Mouse (Mus musculus) T-helper 17 cell (primary cell): ENCODE measurements around the gene Necab2.

Experiments
- in situ Hi-C, 2 experiments: fragments of 300-600 bp; cut with MboI, MseI; formaldehyde crosslinking; loops; 1 replicate in 1 of 2; 2 replicates in 1 of 2; pipeline ENCODE4 v1.15.1; 2025; ENCODE audit warnings: high pct_unique_total_duplicates in 2 of 2

Necab2 gene

DNA sequence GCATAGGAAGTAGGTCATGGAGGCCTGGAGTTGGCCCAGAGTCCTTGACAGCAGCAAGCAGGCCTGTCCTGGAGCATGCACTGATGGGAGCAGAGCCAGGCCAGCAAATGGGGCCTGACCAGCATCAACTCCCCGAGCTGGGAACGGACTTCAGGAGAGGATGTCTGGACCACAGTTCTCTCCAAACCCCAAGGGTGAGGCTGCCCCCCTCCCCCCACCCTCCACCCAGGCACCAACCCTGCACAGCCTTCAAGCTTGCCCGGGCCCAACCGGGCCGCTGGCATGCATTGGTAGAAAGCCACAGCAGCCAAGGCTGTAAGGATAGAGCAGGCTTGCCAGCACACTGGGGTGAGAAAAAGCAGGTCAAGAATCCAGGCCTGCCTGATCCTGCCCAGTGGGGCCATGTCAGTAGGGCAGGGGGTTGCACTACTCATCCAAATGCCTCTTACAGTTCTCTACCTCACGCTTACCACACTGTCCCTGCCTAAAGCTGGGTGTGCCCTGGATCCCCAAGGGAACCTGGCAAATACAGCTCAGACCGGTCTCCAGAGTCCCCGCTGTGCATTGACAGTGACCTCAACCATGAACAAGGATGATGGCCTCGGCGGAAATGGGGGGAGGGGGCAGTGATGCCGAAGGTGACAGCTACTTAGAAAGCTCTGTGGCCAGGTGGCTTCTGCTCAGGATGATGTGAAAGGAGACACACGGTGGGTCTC, 18.7 kb upstream of the Necab2 start:
- in situ Hi-C loops, result no loop called here

GRCm38 (mm10) chr8:119428350-119428740, 18.2 kb upstream of the Necab2 start:
- in situ Hi-C loops, result no loop called here

DNA sequence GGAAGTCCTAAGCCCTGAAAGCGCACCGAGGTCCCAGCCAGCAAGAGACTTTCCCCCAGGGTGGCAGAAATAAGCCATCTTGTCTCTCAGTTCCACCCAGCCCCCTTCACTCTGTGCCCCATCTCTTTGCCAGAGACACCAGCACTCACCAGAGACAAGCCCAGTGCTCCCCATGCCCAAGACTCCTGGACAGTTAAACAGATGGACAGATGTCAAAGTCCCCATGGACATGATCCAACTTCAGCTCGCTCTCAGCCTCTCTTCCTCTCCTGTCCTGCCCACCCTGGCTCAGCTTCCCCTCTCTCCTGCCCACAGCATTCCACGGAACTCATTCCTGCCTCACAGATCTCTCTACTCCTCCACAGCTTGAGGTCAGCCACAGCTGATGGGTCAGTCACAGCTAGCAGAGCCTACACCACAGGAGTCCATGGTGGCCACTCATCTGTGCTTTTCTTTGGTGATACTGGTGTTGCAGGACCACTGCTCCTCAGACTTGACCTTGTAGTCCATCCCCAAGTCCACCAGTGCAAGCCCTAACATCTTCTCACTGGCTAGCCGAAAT, 17.7 kb upstream of the Necab2 start:
- in situ Hi-C loops, result no loop called here

- in situ Hi-C loops, result no loop called here
These were observed 17.0 kb upstream of the Necab2 start for GRCm38 (mm10) chr8:119429552-119429951.

GRCm38 (mm10) chr8:119430250-119430649, 16.3 kb upstream of the Necab2 start:
- in situ Hi-C loops, result no loop called here

- in situ Hi-C loops, result no loop called here
These were observed 15.8 kb upstream of the Necab2 start for GRCm38 (mm10) chr8:119430690-119431089.

DNA sequence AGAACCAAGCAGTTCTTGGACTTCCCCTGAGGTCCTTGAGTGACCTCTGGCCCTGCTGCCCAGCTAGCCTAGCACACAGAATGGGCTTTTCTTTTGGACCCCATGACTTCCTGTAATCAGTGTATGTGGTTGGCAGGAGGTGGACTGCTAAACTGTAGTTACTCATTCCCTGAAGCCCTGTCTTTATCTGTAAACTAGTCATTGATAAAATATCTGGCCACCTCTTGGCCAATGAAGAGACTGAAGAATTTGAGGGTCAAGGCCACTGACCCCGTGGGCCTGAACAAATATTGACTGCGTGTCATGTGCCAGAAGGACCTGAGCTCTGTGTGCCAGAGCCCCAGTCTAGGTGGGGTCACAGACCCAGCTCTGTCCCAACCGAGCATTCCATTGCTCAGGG, 14.1 kb upstream of the Necab2 start:
- in situ Hi-C loops, result no loop called here

GRCm38 (mm10) chr8:119433582-119434174, 12.8 kb upstream of the Necab2 start, which contains the start of gene Osgin1:
Osgin1 (plus strand) TSS chr8:119434124.
- in situ Hi-C loops, result no loop called here

DNA sequence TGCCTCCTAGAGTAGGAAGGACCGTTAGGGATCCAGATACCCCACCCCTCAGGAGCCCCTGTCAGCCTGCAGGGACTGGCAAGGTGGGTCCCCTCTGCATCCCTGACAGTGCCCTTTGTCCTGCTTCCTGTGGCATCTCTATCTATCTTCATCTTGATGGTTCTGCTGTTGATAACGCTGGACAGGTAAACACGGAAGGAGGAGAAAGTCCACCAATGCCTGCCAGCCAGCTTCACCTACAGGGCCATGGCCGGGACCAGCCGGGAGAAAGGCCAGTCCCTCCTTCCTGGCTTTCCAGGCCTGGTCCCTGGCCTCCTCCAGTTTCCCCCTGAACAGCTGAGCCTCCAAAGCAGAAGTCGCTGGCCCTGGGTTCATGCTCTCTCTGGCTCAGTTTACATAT, 11.9 kb upstream of the Necab2 start:
- in situ Hi-C loops, result no loop called here

DNA sequence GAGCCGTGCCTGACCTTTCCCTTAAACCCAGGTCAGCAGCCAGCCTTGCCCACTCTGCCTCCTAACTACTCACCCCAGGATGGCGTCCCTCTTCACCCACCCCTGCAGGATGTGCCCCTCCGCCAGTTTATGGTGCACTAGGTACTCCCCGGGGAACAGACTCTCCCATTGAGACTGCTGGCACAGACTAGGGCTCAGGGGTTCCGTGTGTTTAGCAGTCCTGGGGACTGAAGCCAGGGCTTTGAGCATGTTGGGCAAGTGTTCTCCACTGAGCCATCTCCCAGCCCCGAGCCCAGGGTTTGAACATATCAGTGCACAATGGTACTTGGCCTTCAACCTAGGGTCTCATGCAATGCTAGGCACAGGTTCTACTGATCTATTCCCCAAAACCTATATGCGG, 11.0 kb upstream of the Necab2 start:
- in situ Hi-C loops, result no loop called here

DNA sequence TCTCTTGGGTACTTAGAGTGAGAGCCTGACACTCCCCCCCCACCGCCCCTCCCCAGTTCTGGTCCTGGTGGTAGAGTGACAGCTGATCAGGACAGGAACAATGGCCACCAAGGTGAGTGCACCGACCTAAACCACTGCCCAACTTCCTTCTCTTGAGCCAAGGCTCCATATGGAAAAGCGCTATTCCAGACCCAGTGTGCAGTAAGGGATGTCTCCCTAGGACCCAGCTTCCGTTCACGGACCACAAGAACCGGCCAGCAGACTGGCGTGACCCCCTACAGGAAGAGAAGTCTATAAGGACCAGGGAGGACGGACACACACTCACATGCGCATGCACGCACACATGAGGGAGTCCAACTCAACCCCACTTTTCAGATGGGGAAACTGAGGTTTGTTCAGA, 10.2 kb upstream of the Necab2 start:
- in situ Hi-C loops, result no loop called here

DNA sequence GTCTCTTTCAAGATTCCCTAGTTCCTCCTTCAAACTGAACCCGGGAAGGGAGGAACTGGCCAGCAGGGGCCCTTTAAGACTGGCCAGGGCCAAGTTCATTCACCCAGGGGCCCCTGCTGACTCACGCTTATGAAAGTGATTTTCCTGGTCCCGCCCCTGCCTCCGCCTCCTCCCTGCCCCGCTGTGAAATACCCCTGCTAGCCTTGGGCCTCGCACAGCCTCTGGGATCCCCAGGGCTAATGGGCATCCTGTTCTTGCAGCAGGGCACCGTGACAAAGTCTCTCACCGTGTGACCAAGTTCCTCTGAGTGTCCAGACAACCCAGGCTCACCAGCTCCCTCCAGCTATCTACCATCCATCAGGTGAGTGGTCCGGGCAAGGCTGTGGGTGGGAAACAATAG, 9.6 kb upstream of the Necab2 start:
- in situ Hi-C loops, result no loop called here

- in situ Hi-C loops, result no loop called here
These were observed 9.0 kb upstream of the Necab2 start for GRCm38 (mm10) chr8:119437506-119437905.

DNA sequence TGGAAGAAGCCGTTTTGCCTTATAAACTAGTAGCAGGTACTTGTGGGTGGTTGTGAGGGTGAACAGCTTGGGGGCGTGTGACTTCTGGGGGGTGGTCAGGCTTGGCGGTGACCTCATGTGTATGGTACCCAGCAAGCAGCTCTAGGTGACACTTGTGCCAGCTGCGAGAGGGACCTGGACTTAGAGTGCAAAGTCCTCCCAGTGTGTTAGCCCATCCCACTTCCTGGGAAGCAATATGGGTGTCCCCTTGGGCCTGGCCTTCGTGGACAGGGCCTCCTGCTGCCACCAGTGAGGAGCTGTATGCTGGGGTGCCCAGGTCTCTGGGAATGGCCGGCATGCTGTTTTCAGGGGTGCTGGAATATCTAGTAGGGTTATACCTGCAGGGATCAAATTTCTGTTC, 7.6 kb upstream of the Necab2 start:
- in situ Hi-C loops, result no loop called here

- in situ Hi-C loops, result no loop called here
These were observed 7.1 kb upstream of the Necab2 start for GRCm38 (mm10) chr8:119439424-119439823.

GRCm38 (mm10) chr8:119439893-119440249, 6.6 kb upstream of the Necab2 start:
- in situ Hi-C loops, result no loop called here

DNA sequence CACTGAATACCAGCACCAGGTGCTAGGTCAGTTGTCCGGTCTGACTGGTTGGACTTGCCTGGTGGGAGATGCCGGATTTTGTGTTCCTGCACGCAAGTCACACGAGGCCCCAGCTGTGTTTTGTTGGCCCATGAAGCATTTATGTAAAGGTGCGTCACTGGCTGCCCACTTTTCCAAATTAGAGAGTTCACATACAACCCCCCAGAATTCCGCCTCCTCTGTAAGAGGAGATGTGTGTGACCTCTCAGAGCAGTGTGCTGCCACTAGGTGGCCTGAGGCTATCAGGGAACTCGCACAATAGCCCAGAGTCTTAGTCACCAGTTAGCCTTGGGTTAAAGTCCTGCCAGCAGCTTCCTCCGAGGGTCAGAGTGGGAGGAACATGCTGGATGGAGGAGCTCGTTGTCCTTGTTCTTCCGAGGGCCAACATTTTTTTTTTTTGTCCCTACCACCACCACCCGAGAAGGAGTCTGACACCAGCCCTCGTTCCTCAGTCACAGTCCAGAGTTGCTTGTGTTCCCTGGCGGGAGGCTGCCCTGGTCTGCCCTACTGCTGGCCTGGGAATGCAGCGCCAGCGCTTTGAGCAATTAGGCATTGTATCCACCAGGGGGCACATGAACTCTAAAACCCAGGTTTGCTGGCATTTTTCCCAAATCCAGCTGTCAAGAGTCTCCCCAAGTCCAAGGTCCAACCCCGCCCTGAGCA, 6.1 kb upstream of the Necab2 start:
- in situ Hi-C loops, result no loop called here

DNA sequence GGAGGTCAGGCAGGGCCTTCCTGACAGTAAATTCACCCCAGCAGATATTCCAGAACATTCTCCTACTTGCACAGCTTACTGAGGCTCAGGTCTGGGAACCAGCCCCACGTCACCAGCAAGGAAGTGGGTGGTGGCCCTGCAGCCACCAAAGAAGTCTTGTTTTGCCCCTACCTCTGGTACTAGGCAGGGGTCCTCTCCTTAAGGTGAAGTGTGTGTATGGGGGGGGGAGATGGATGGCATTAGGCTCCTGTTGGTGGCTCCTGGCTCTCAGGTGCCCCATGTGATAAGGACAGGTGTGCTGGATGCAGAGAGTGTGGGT, 5.6 kb upstream of the Necab2 start:
- in situ Hi-C loops, result no loop called here

DNA sequence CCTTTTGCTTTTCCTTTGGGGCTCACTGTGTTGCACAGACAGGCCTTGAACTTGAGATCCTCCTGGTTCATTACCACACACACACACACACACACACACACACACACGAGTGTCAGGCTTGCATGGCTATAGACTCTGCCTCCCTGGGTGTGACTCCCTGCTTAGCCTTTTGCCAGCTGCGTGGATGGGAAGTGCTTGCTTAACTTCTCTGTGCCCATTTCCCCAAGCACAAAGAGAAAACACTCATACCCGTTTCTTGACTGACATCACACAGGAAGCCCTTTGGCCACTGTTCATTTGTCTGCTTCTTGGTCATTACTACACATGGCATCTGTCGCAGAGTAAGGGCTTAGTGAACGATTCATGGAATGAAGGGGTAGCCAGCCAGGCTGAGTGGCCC, 4.5 kb upstream of the Necab2 start:
- in situ Hi-C loops, result no loop called here

DNA sequence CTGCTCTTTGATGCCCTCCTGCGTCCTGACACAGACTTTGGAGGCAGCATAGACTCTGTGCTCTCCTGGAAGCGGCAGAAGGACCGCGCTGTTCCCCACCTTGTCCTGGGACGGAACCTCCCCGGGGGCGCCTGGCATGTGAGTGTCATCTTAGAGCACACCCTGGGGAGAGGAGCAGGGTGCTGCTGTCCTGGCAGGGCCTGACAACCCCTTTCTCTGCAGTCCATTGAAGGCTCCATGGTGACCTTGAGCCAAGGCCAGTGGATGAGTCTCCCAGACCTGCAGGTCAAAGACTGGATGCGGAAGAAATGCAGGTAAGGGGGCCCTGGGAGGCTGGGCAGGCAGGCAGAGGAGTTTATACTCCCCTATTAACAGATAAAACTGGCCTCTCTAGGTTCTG, 3.5 kb upstream of the Necab2 start:
- in situ Hi-C loops, result no loop called here

- in situ Hi-C loops, result loop anchor here in 1 of 2 experiments (5.0 kb wide), 1 partner anchor 155 kb away; no protein-coding TSS in a partner anchor
These were observed 666 bp downstream of the Necab2 start for GRCm38 (mm10) chr8:119446990-119447780.

- in situ Hi-C loops, result loop anchor here in 1 of 2 experiments (5.0 kb wide), 1 partner anchor 155 kb away; no protein-coding TSS in a partner anchor
These were observed 1.3 kb downstream of the Necab2 start for GRCm38 (mm10) chr8:119447781-119448170.
